Mouse (Mus musculus) CH12.LX (cell line): Measurements from ENCODE around the gene Igflr1. TPM values are rescaled to one million over a fixed set of nuclear protein-coding genes. Genes with fewer than 3 reads are reported as not detected.

ENCODE experiments used
- DNase-seq: peaks from one replicate; pipeline ENCODE4 v3.0.0-alpha.2; 2013; ENCODE audit errors: extremely low read depth
- H3K27ac ChIP-seq: 2 replicates; pipeline ENCODE4 v1.5.1; 2012; ENCODE audit warnings: low read depth, mild to moderate bottlenecking, control low read depth, moderate library complexity; ENCODE audit not compliant: insufficient read depth
- H3K27me3 ChIP-seq: replicated peaks from 2 replicates; pipeline ENCODE3; 2012; ENCODE audit warnings: inconsistent platforms
- H3K36me3 ChIP-seq, 2 experiments: replicated peaks in 1 of 2; 2 replicates each; pipeline versions ENCODE3 to v1.6.1; 2012; ENCODE audit warnings: inconsistent platforms in 1 of 2, low read length in 1 of 2, mild to moderate bottlenecking in 1 of 2, mixed read lengths in 1 of 2, moderate library complexity in 1 of 2; ENCODE audit not compliant: control insufficient read depth in 1 of 2, insufficient read depth in 1 of 2
- H3K4me1 ChIP-seq, 2 experiments: 2 replicates each; pipeline ENCODE4 v1.6.1; 2012; ENCODE audit warnings: inconsistent platforms in 1 of 2, moderate library complexity in 1 of 2; ENCODE audit not compliant: insufficient read depth in 2 of 2, control insufficient read depth in 1 of 2
- H3K4me2 ChIP-seq: 2 replicates; pipeline ENCODE4 v1.6.1; 2012; ENCODE audit warnings: low read depth, mild to moderate bottlenecking, control low read depth; ENCODE audit not compliant: poor library complexity, insufficient read depth, severe bottlenecking
- H3K4me3 ChIP-seq, 3 experiments: fragments of 150-350 bp in 1 of 3; sonication (generic) in 1 of 3; replicated peaks in 1 of 3; 2 replicates each; pipeline versions ENCODE3 to v1.5.1; 2011 to 2012; ENCODE audit warnings: low read depth in 2 of 3, low read length in 2 of 3, mild to moderate bottlenecking in 2 of 3, moderate library complexity in 2 of 3, control low read depth in 1 of 3, improper control_type of control experiment in 1 of 3, inconsistent platforms in 1 of 3, mixed read lengths in 1 of 3; ENCODE audit not compliant: poor library complexity in 1 of 3
- H3K79me2 ChIP-seq: replicated peaks from 2 replicates; pipeline ENCODE4 v1.6.1; 2012; ENCODE audit warnings: mild to moderate bottlenecking, moderate library complexity; ENCODE audit not compliant: control insufficient read depth, poor library complexity, insufficient read depth, severe bottlenecking; ENCODE audit errors: extremely low read depth
- H3K9ac ChIP-seq: 2 replicates; pipeline ENCODE4 v1.6.1; 2012; ENCODE audit warnings: low read depth, mild to moderate bottlenecking, control low read depth, moderate library complexity; ENCODE audit not compliant: insufficient read depth
- H3K9me3 ChIP-seq: replicated peaks from 2 replicates; pipeline ENCODE3; 2012; ENCODE audit warnings: low read length, inconsistent platforms, mixed read lengths
- BHLHE40 ChIP-seq: IDR thresholded peaks from 2 replicates; pipeline ENCODE4 v1.6.1; 2011; ENCODE audit warnings: mild to moderate bottlenecking, low read depth, low read length, improper control_type of control experiment
- CHD1 ChIP-seq: IDR thresholded peaks from 2 replicates; pipeline ENCODE4 v1.6.1; 2012; ENCODE audit warnings: low read depth, low read length, improper control_type of control experiment, inconsistent platforms
- CHD2 ChIP-seq: IDR thresholded peaks from 2 replicates; pipeline ENCODE4 v1.6.1; 2011; ENCODE audit warnings: low read length, improper control_type of control experiment
- CTCF ChIP-seq, 2 experiments: IDR thresholded peaks in 1 of 2; conservative IDR thresholded peaks in 1 of 2; 2 replicates each; pipeline ENCODE4 v1.5.1; 2011 to 2012; ENCODE audit warnings: low read depth in 2 of 2, low read length in 2 of 2, improper control_type of control experiment in 1 of 2, inconsistent platforms in 1 of 2, mild to moderate bottlenecking in 1 of 2, moderate library complexity in 1 of 2
- E2F4 ChIP-seq: IDR thresholded peaks from 2 replicates; pipeline ENCODE4 v1.6.1; 2011; ENCODE audit warnings: low read depth, low read length, improper control_type of control experiment; ENCODE audit not compliant: insufficient replicate concordance
- ELF1 ChIP-seq: IDR thresholded peaks from 2 replicates; pipeline ENCODE4 v1.6.1; 2014; ENCODE audit warnings: low read depth, mild to moderate bottlenecking, inconsistent platforms, low read length, improper control_type of control experiment
- EP300 ChIP-seq: IDR thresholded peaks from 2 replicates; pipeline ENCODE4 v1.6.1; 2011; ENCODE audit warnings: low read length, improper control_type of control experiment
- ETS1 ChIP-seq: conservative IDR thresholded peaks from 2 replicates; pipeline ENCODE4 v1.6.1; 2012; ENCODE audit warnings: low read depth, mild to moderate bottlenecking, inconsistent platforms, low read length, improper control_type of control experiment, moderate library complexity
- GABPA ChIP-seq: IDR thresholded peaks from 2 replicates; pipeline ENCODE4 v1.6.1; 2012; ENCODE audit warnings: low read depth, low read length, improper control_type of control experiment, inconsistent platforms; ENCODE audit not compliant: insufficient replicate concordance
- HCFC1 ChIP-seq: IDR thresholded peaks from 2 replicates; pipeline ENCODE4 v1.6.1; 2012; ENCODE audit warnings: low read depth, mild to moderate bottlenecking, inconsistent platforms, low read length, improper control_type of control experiment
- IRF4 ChIP-seq: IDR thresholded peaks from 2 replicates; pipeline ENCODE4 v1.6.1; 2014; ENCODE audit warnings: low read depth, mild to moderate bottlenecking, inconsistent platforms, low read length, improper control_type of control experiment
- JUN ChIP-seq: IDR thresholded peaks from 2 replicates; pipeline ENCODE4 v1.6.1; 2011; ENCODE audit warnings: low read depth, mild to moderate bottlenecking, low read length, improper control_type of control experiment, moderate library complexity; ENCODE audit not compliant: insufficient read depth
- JUND ChIP-seq: conservative IDR thresholded peaks from 2 replicates; pipeline ENCODE4 v1.6.1; 2011; ENCODE audit warnings: low read depth, low read length, improper control_type of control experiment
- KAT2A ChIP-seq: IDR thresholded peaks from 2 replicates; pipeline ENCODE4 v1.6.1; 2012; ENCODE audit warnings: low read length, improper control_type of control experiment, inconsistent platforms; ENCODE audit not compliant: insufficient replicate concordance
- MAFK ChIP-seq: IDR thresholded peaks from 2 replicates; pipeline ENCODE4 v1.6.1; 2011; ENCODE audit warnings: low read length, improper control_type of control experiment; ENCODE audit not compliant: insufficient replicate concordance
- MAX ChIP-seq: IDR thresholded peaks from 2 replicates; pipeline ENCODE4 v1.6.1; 2011; ENCODE audit warnings: low read length, improper control_type of control experiment
- MAZ ChIP-seq: IDR thresholded peaks from 2 replicates; pipeline ENCODE4 v1.6.1; 2012; ENCODE audit warnings: low read depth, mild to moderate bottlenecking, inconsistent platforms, low read length, improper control_type of control experiment, moderate library complexity
- MEF2A ChIP-seq: IDR thresholded peaks from 2 replicates; pipeline ENCODE4 v1.6.1; 2014; ENCODE audit warnings: low read depth, mild to moderate bottlenecking, inconsistent platforms, low read length, improper control_type of control experiment, borderline replicate concordance
- MXI1 ChIP-seq: IDR thresholded peaks from 2 replicates; pipeline ENCODE4 v1.6.1; 2011; ENCODE audit warnings: mild to moderate bottlenecking, low read depth, low read length, improper control_type of control experiment
- MYC ChIP-seq: IDR thresholded peaks from 2 replicates; pipeline ENCODE4 v1.6.1; 2011; ENCODE audit warnings: low read depth, mild to moderate bottlenecking, improper control_type of control experiment, low read length
- NELFE ChIP-seq: IDR thresholded peaks from 2 replicates; pipeline ENCODE4 v1.6.1; 2011; ENCODE audit warnings: low read depth, low read length, improper control_type of control experiment
- NRF1 ChIP-seq: IDR thresholded peaks from 2 replicates; pipeline ENCODE4 v1.6.1; 2014; ENCODE audit warnings: low read depth, mild to moderate bottlenecking, inconsistent platforms, low read length, improper control_type of control experiment, moderate library complexity
- PAX5 ChIP-seq: IDR thresholded peaks from 2 replicates; pipeline ENCODE4 v1.6.1; 2012; ENCODE audit warnings: low read length, inconsistent platforms, mixed read lengths
- POLR2A ChIP-seq: IDR thresholded peaks from 2 replicates; pipeline ENCODE4 v1.6.1; 2011; ENCODE audit warnings: low read depth, mild to moderate bottlenecking, improper control_type of control experiment, low read length
- POLR2AphosphoS2 ChIP-seq: IDR thresholded peaks from 2 replicates; pipeline ENCODE4 v1.6.1; 2011; ENCODE audit warnings: low read depth, low read length, improper control_type of control experiment
- RAD21 ChIP-seq: IDR thresholded peaks from 2 replicates; pipeline ENCODE4 v1.6.1; 2011; ENCODE audit warnings: low read depth, mild to moderate bottlenecking, low read length, improper control_type of control experiment, moderate library complexity
- RCOR1 ChIP-seq: conservative IDR thresholded peaks from 2 replicates; pipeline ENCODE4 v1.6.1; 2012; ENCODE audit warnings: low read depth, mild to moderate bottlenecking, inconsistent platforms, low read length, improper control_type of control experiment
- SIN3A ChIP-seq: IDR thresholded peaks from 2 replicates; pipeline ENCODE4 v1.6.1; 2012; ENCODE audit warnings: low read length, improper control_type of control experiment, inconsistent platforms
- SMC3 ChIP-seq: IDR thresholded peaks from 2 replicates; pipeline ENCODE4 v1.6.1; 2011; ENCODE audit warnings: low read depth, low read length, improper control_type of control experiment
- TBP ChIP-seq: conservative IDR thresholded peaks from 2 replicates; pipeline ENCODE4 v1.6.1; 2011; ENCODE audit warnings: low read depth, low read length, improper control_type of control experiment
- TCF12 ChIP-seq: IDR thresholded peaks from 2 replicates; pipeline ENCODE4 v1.6.1; 2014; ENCODE audit warnings: low read depth, mild to moderate bottlenecking, inconsistent platforms, low read length, improper control_type of control experiment
- UBTF ChIP-seq: IDR thresholded peaks from 2 replicates; pipeline ENCODE4 v1.6.1; 2012; ENCODE audit warnings: low read depth, mild to moderate bottlenecking, inconsistent platforms, low read length, improper control_type of control experiment, moderate library complexity
- USF1 ChIP-seq: IDR thresholded peaks from 2 replicates; pipeline ENCODE4 v1.6.1; 2014; ENCODE audit warnings: low read depth, mild to moderate bottlenecking, inconsistent platforms, low read length, improper control_type of control experiment
- USF2 ChIP-seq: conservative IDR thresholded peaks from 2 replicates; pipeline ENCODE4 v1.6.1; 2011; ENCODE audit warnings: low read depth, low read length, improper control_type of control experiment
- ZC3H11A ChIP-seq: IDR thresholded peaks from 2 replicates; pipeline ENCODE4 v1.6.1; 2012; ENCODE audit warnings: low read depth, mild to moderate bottlenecking, inconsistent platforms, low read length, improper control_type of control experiment
- ZKSCAN1 ChIP-seq: IDR thresholded peaks from 2 replicates; pipeline ENCODE4 v1.6.1; 2012; ENCODE audit warnings: low read depth, inconsistent platforms, low read length, improper control_type of control experiment, borderline replicate concordance
- ZMIZ1 ChIP-seq: IDR thresholded peaks from 2 replicates; pipeline ENCODE4 v1.6.1; 2012; ENCODE audit warnings: low read depth, mild to moderate bottlenecking, inconsistent platforms, low read length, improper control_type of control experiment
- ZNF384 ChIP-seq: IDR thresholded peaks from 2 replicates; pipeline ENCODE4 v1.6.1; 2012; ENCODE audit warnings: low read depth, low read length, improper control_type of control experiment, inconsistent platforms
- dilution Hi-C: fragments of 300-500 bp; cut with MboI; formaldehyde crosslinking; loops from 2 replicates; pipeline ENCODE4 v1.14.3; 2020; ENCODE audit warnings: low sequenced_read_pairs; ENCODE audit not compliant: extremely low pct_unique_long_range_greater_than_20kb, extremely low pct_ligation_motif_present
- in situ Hi-C: fragments of 300-500 bp; cut with MboI; formaldehyde crosslinking; loops from 3 replicates; pipeline ENCODE4 v1.14.3; 2019; ENCODE audit warnings: low sequenced_read_pairs, low pct_ligation_motif_present, low pct_unique_long_range_greater_than_20kb, mixed read lengths
- polyA plus RNA-seq: library from polyadenylated mRNA; unstranded; fragments of >175 nt; gene quantifications from 2 replicates; pipeline ENCODE4 v1.2.1, GENCODE M21; 2012; ENCODE audit warnings: low read depth; ENCODE audit not compliant: insufficient read length
- total RNA-seq, 2 experiments: library from RNA; depleted of rRNA; stranded (reverse); fragments of 300-350 nt in 1 of 2; fragments of >200 nt in 1 of 2; gene quantifications; 2 replicates each; pipeline ENCODE4 v1.2.3; 2012 to 2014

The Igflr1 gene
- total and polyA plus RNA-seq, 3 experiments: 1.3 TPM; not detected in 2

DNA sequence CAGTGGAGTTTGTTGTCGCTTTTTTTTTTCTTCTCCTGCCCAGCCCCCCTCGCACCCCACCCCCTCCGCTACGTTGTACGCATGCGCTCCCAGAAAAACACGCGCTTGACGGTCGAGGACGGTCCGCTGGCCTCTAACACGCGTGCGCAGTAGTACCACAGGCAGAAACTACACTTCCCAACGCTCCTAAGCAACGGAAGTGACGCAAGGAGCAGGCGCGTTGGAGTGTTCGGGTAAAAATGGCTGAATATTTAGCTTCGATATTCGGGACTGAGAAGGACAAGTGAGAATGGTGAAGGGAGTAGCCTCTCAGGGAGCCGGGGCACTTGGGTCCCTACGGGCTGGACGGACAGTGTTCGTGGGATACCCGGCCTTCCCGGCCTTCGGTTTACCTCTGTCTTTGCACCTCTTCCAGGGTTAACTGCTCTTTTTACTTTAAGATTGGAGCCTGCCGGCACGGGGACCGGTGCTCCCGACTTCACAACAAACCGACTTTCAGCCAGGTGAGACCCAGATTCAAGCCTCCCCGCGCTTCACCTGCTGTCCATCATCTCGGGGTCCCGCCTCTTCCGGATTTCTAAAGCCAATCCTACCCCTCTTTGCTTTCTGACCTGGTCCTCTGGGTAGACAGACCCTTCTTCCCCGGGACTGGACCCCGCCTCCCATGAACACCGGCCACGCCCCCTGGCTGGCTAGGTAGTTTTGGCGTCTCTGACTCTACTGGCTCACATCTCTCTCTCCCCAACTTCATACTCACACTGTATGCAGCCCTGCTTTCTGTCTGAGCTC lies 1.9 kb upstream of the Igflr1 start, which contains the start of the genes U2af1l4, Gm49396 and Psenen:
U2af1l4 (plus strand) TSS at position 185 of the 789 bp plus-strand sequence.
Gm49396 (plus strand) TSS at position 228 of the 789 bp plus-strand sequence.
Psenen (minus strand) TSS at position 511 of the 789 bp plus-strand sequence.
- H3K4me3 ChIP-seq: peak within 1 kb of the TSS; percentile 85 to 100 (median 90)
- peaks cover 7 to 28% of the 10 kb centered on the region in 2 experiments; a peak in 3 of 4 replicates for H3K4me1 ChIP-seq
- peak within 1 kb of the TSS; percentile 81 for H3K27ac ChIP-seq
- dilution Hi-C loops: no loop called here
- in situ Hi-C loops: no loop called here
- H3K36me3 ChIP-seq: peaks cover 28 to 47% of the 10 kb centered on the region in 2 experiments
- peak within 1 kb of the TSS; percentile 77 for H3K4me2 ChIP-seq
- no peaks in the 10 kb centered on the region for H3K9me3 ChIP-seq
- no peaks in the 10 kb centered on the region for H3K27me3 ChIP-seq
- H3K9ac ChIP-seq: peak within 1 kb of the TSS; percentile 99
- peak; percentile 99 for DNase-seq
- H3K79me2 ChIP-seq: peaks cover 22% of the 10 kb centered on the region
- TF ChIP-seq ELF1 (peak; percentile 69), POLR2AphosphoS2 (no peak; the same call in 1 of the 2 replicates), RCOR1 (no peak), USF2 (no peak), PAX5 (no peak), RAD21 (no peak), POLR2A (peak; percentile 60), E2F4 (peak; percentile 29; the same call in 1 of the 2 replicates), NELFE (no peak), MAZ (peak; percentile 60; the same call in 1 of the 2 replicates), EP300 (no peak), JUN (no peak), IRF4 (0 out of 2 replicates have a peak, but pooled peaks have one; percentile 42), KAT2A (peak; percentile 98; the same call in 1 of the 2 replicates), SIN3A (peak; percentile 89; the same call in 1 of the 2 replicates), UBTF (no peak), ZNF384 (peak; percentile 94), TBP (peak; percentile 72; the same call in 1 of the 2 replicates), ZC3H11A (no peak), MAX (peak; percentile 93), MYC (peak; percentile 89), MXI1 (peak; percentile 80), TCF12 (peak; percentile 69), MEF2A (peak; percentile 68), GABPA (peak; percentile 64; the same call in 1 of the 2 replicates), JUND (no peak; the same call in 1 of the 2 replicates), USF1 (no peak), BHLHE40 (peak; percentile 77; the same call in 1 of the 2 replicates), ZMIZ1 (0 out of 2 replicates have a peak, but pooled peaks have one; percentile 51), NRF1 (peak; percentile 90), CTCF (conservative IDR thresholded peaks at IDR 0.05 in 1 of 2, IDR thresholded peaks at IDR 0.05 in 1 of 2; ENCODE audit: low read depth in 2 of 2, low read length in 2 of 2) (no peak), SMC3 (no peak), MAFK (no peak), CHD2 (peak; percentile 98), ZKSCAN1 (no peak), HCFC1 (peak; percentile 96), CHD1 (no peak), ETS1 (0 out of 2 replicates have a peak, but pooled peaks have one; percentile 24)
